Mouse (Mus musculus): ENCODE results near the gene Dnmt3c.
"Not testable (repeated sequence)": the region's sequence is repeated elsewhere in the genome, so short reads cannot be mapped to it uniquely, and the experiment has no call there.

Dnmt3c gene

GRCm38 (mm10) chr2:153717861-153718260 lies 21.4 kb downstream of the Dnmt3c start:
- not testable (repeated sequence) for DNase-seq (ENCODE audit: low read depth, low spot score)

- no peak for DNase-seq (ENCODE audit: low read depth, low spot score)
Measured at GRCm38 (mm10) chr2:153723098-153723497, 26.6 kb downstream of the Dnmt3c start.

- no peak for DNase-seq (ENCODE audit: low read depth, low spot score)
Measured at GRCm38 (mm10) chr2:153724424-153724823, 28.0 kb downstream of the Dnmt3c start.

- DNase-seq (ENCODE audit: low read depth, low spot score): no peak
Measured at GRCm38 (mm10) chr2:153724871-153725270, 28.4 kb downstream of the Dnmt3c start.

GRCm38 (mm10) chr2:153725291-153725690 lies 28.8 kb downstream of the Dnmt3c start:
- DNase-seq (ENCODE audit: low read depth, low spot score): no peak

- no peak for DNase-seq (ENCODE audit: low read depth, low spot score)
Measured at GRCm38 (mm10) chr2:153734033-153734432, 37.6 kb downstream of the Dnmt3c start.

- peak; percentile 97 for DNase-seq (ENCODE audit: low read depth, low spot score)
Measured at GRCm38 (mm10) chr2:153740500-153741436, 44.3 kb downstream of the Dnmt3c start, which contains the start of gene Mapre1. TSS of gene Mapre1 (plus strand) at chr2:153741274.

- peak; percentile 12 for DNase-seq (ENCODE audit: low read depth, low spot score)
Measured at GRCm38 (mm10) chr2:153741437-153742065, 45.1 kb downstream of the Dnmt3c start.

GRCm38 (mm10) chr2:153747994-153748393 lies 51.5 kb downstream of the Dnmt3c start:
- DNase-seq (ENCODE audit: low read depth, low spot score): no peak

- DNase-seq (ENCODE audit: low read depth, low spot score): no peak
Measured at GRCm38 (mm10) chr2:153750363-153750762, 53.9 kb downstream of the Dnmt3c start.

GRCm38 (mm10) chr2:153762121-153762520 lies 65.7 kb downstream of the Dnmt3c start:
- no peak for DNase-seq (ENCODE audit: low read depth, low spot score)

GRCm38 (mm10) chr2:153767484-153767883 lies 71.0 kb downstream of the Dnmt3c start:
- DNase-seq (ENCODE audit: low read depth, low spot score): no peak

- DNase-seq (ENCODE audit: low read depth, low spot score): no peak
Measured at GRCm38 (mm10) chr2:153768881-153769280, 72.4 kb downstream of the Dnmt3c start.

GRCm38 (mm10) chr2:153772950-153773349 lies 76.5 kb downstream of the Dnmt3c start:
- DNase-seq (ENCODE audit: low read depth, low spot score): no peak

- no peak for DNase-seq (ENCODE audit: low read depth, low spot score)
Measured at GRCm38 (mm10) chr2:153775472-153775871, 79.0 kb downstream of the Dnmt3c start.

- DNase-seq (ENCODE audit: low read depth, low spot score): no peak
Measured at GRCm38 (mm10) chr2:153778638-153779362, 82.3 kb downstream of the Dnmt3c start.
